Mouse (Mus musculus) kidney, adult 11 months (tissue): ENCODE measurements around the gene Catsperb.
"Not testable (repeated sequence)": the region's sequence is repeated elsewhere in the genome, so short reads cannot be mapped to it uniquely, and the experiment has no call there.

Experiments used
- DNase-seq: peaks from one replicate; pipeline ENCODE4 v3.0.0; 2022

Gene Catsperb

DNA sequence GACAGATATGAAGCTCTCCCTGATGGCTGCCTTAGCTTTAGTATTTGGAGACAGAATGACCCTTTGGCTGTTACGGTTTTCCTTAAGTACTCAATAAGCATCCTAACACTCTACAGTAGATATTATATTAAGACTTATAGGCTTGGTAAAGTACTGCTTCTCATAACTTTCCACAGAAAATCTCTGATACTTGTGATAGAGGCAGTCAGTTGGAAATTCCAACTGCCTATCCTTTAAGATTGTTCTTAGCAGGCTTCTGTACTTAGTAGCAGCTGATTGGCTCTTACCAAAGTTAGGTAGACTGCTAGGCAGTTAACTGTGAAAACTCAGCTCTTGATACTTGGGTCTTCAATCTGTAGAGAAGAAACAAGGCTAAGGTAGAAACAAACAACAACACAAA, at the start of gene Catsperb:
Gene Catsperb, plus strand, starts transcription at position 301 of the 400 bp plus-strand sequence.
- DNase-seq, result not testable (repeated sequence)

- DNase-seq, result not testable (repeated sequence)
Observed at GRCm38 (mm10) chr12:101361468-101361867, 43.0 kb upstream of the Catsperb start.

- not testable (repeated sequence) for DNase-seq
Observed at GRCm38 (mm10) chr12:101381460-101381859, 23.0 kb upstream of the Catsperb start.

DNA sequence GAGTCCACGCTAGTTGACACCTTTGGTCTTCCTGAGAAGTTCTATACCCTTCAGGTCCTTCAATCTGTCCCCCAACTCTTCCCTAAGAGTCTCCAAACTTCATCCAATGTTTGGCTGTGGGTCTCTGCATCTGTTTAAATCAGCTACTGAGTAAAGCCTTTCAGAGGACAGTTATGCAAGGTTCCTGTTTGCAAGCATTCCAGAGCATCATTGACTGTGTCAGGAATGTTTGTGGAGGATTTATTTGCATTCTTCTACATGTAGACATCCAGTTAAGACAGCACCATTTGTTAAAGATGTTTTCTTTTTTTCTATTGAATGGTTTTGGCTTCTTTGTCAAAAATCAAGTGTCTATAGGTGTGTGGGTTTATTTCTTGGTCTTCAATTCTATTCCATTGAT, 21.7 kb downstream of the Catsperb start:
- no peak for DNase-seq

- no peak for DNase-seq
Observed at GRCm38 (mm10) chr12:101462051-101462450, 57.6 kb downstream of the Catsperb start.

GRCm38 (mm10) chr12:101483571-101483970, 79.1 kb downstream of the Catsperb start:
- DNase-seq, result no peak

DNA sequence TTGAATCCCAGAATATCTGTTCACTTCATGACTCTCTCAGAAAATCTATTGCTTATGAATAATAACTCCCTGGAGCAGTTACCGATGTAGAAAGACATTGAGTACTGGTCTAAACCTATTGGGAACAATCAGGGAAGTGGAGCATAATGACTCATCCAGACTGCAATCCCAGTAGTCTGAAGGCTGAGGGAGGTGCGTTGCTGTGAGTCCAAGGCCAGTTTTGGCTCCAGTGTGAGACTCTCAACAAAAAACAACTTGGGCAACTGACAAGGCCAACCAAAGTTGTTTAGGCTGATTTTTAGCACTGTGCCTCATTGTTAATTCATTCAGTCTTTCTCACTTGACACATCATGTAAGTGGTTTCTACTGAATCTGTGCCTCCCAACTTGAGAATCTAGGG, 106.9 kb downstream of the Catsperb start:
- DNase-seq, result not testable (repeated sequence)

GRCm38 (mm10) chr12:101606622-101607021, 202.2 kb downstream of the Catsperb start:
- not testable (repeated sequence) for DNase-seq

DNA sequence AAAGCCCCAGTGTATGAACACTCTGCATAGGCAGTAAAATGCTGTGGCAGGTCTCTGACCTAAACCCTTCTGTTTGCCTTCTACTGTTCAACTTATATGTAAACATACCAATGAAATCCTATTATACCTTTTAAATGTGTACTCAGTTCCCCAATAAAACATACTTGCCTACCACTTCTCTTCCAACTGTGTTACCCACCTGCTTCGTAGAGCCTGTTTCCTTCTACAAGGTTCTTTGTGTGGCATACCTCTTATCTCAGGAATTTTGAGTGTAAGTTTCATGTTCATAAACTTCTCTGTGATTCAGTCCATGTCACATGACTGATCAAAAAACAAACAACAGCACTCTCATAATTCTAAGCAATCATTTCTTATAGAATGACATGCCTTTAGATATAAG, 228.7 kb downstream of the Catsperb start:
- DNase-seq, result no peak

GRCm38 (mm10) chr12:101667502-101667901, 263.0 kb downstream of the Catsperb start:
- DNase-seq, result no peak
